Mouse (Mus musculus) gastrocnemius, adult 2 months (tissue): ENCODE measurements around the gene Tbc1d30. TPM values are rescaled to one million over a fixed set of nuclear protein-coding genes. Genes with fewer than 3 reads are reported as not detected.

Source experiments
- DNase-seq: peaks from one replicate; pipeline ENCODE4 v3.0.0; 2022
- H3K27ac ChIP-seq: fragments of 200-600 bp; 2 replicates; pipeline ENCODE4 v1.8.1; 2022; ENCODE audit warnings: mild to moderate bottlenecking
- H3K4me3 ChIP-seq: fragments of 200-600 bp; 2 replicates; pipeline ENCODE4 v1.8.1; 2022; ENCODE audit warnings: mild to moderate bottlenecking, moderate library complexity
- CTCF ChIP-seq: fragments of 200-600 bp; IDR thresholded peaks from 2 replicates; pipeline ENCODE4 v1.8.1; 2022; ENCODE audit warnings: antibody characterized with exemption, mild to moderate bottlenecking, moderate library complexity
- intact Hi-C: fragments of 180-260 bp; cut with DNase I; formaldehyde crosslinking; loops from one replicate; pipeline ENCODE4 v1.15.1; 2025
- total RNA-seq, 2 experiments: library from RNA; stranded (reverse); gene quantifications; 2 replicates each; pipeline ENCODE4 v1.2.3; 2021

Tbc1d30 gene
- total RNA-seq, 2 experiments from 2014 or later: 0.20 to 0.36 TPM

- no peak overlapping the region for H3K4me3 ChIP-seq
- DNase-seq: no peak
- TF ChIP-seq CTCF: no peak
- intact Hi-C loops: no loop called here
- H3K27ac ChIP-seq: no peak overlapping the region
Measured at GRCm38 (mm10) chr10:121375649-121376493, 24.8 kb upstream of the Tbc1d30 start.

GRCm38 (mm10) chr10:121374693-121375620 lies 23.9 kb upstream of the Tbc1d30 start:
- DNase-seq: no peak
- intact Hi-C loops: no loop called here
- TF ChIP-seq CTCF: no peak
- H3K27ac ChIP-seq: peak overlapping the region; percentile 40; the same call in 1 of the 2 replicates
- H3K4me3 ChIP-seq: no peak overlapping the region

- DNase-seq: no peak
- H3K4me3 ChIP-seq: no peak overlapping the region
- no peak for TF ChIP-seq CTCF
- H3K27ac ChIP-seq: peak overlapping the region; percentile 51; the same call in 1 of the 2 replicates
- intact Hi-C loops: no loop called here
Measured at GRCm38 (mm10) chr10:121374013-121374412, 22.9 kb upstream of the Tbc1d30 start.

GRCm38 (mm10) chr10:121370777-121371176 lies 19.7 kb upstream of the Tbc1d30 start:
- intact Hi-C loops: no loop called here
- Histone ChIP-seq H3K27ac (no peak overlapping the region), H3K4me3 (no peak overlapping the region)
- TF ChIP-seq CTCF: peak; percentile 41
- no peak for DNase-seq

GRCm38 (mm10) chr10:121368783-121369465 lies 17.8 kb upstream of the Tbc1d30 start:
- no peak for DNase-seq
- Histone ChIP-seq H3K4me3 (no peak overlapping the region), H3K27ac (no peak overlapping the region)
- TF ChIP-seq CTCF: no peak
- intact Hi-C loops: no loop called here

- no peak overlapping the region for H3K27ac ChIP-seq
- TF ChIP-seq CTCF: no peak
- intact Hi-C loops: no loop called here
- no peak overlapping the region for H3K4me3 ChIP-seq
- no peak for DNase-seq
Measured at GRCm38 (mm10) chr10:121367780-121368179, 16.7 kb upstream of the Tbc1d30 start.

GRCm38 (mm10) chr10:121367271-121367670 lies 16.2 kb upstream of the Tbc1d30 start:
- intact Hi-C loops: no loop called here
- no peak for DNase-seq
- no peak for TF ChIP-seq CTCF
- Histone ChIP-seq H3K4me3 (no peak overlapping the region), H3K27ac (no peak overlapping the region)

- peak overlapping the region; percentile 92 for H3K27ac ChIP-seq
- H3K4me3 ChIP-seq: peak overlapping the region; percentile 98
- TF ChIP-seq CTCF: no peak
- DNase-seq: no peak
- intact Hi-C loops: no loop called here
Measured at GRCm38 (mm10) chr10:121365781-121366272, 14.7 kb upstream of the Tbc1d30 start.

- no peak; the same call in 1 of the 2 replicates for TF ChIP-seq CTCF
- intact Hi-C loops: no loop called here
- peak; percentile 94 for DNase-seq
- Histone ChIP-seq H3K4me3 (peak within 1 kb of the TSS; percentile 98), H3K27ac (peak within 1 kb of the TSS; percentile 92)
Measured at GRCm38 (mm10) chr10:121364801-121365564, 13.9 kb upstream of the Tbc1d30 start, which contains the start of gene Gns. Gene Gns, plus strand, starts transcription at chr10:121365090.

- intact Hi-C loops: no loop called here
- Histone ChIP-seq H3K27ac (peak overlapping the region; percentile 92), H3K4me3 (peak overlapping the region; percentile 98)
- DNase-seq: no peak
- TF ChIP-seq CTCF: no peak
Measured at GRCm38 (mm10) chr10:121364306-121364705, 13.2 kb upstream of the Tbc1d30 start.

GRCm38 (mm10) chr10:121363201-121363600 lies 12.1 kb upstream of the Tbc1d30 start:
- DNase-seq: no peak
- Histone ChIP-seq H3K27ac (no peak overlapping the region), H3K4me3 (no peak overlapping the region)
- TF ChIP-seq CTCF: no peak
- intact Hi-C loops: no loop called here
